Mouse (Mus musculus) thymus, adult 2 months (tissue): ENCODE data around the gene Slc27a3.

Experiments used
- CTCF ChIP-seq: fragments of 200-500 bp; IDR thresholded peaks from 2 replicates; pipeline ENCODE4 v1.5.1; 2012; ENCODE audit warnings: mild to moderate bottlenecking, control low read depth, low read length, moderate library complexity, borderline replicate concordance; ENCODE audit not compliant: control insufficient read depth, poor library complexity, insufficient read depth; ENCODE audit errors: extremely low read depth
- POLR2A ChIP-seq: fragments of 200-500 bp; IDR thresholded peaks from 2 replicates; pipeline ENCODE4 v1.6.1; 2012; ENCODE audit warnings: mild to moderate bottlenecking, low read length, control low read depth, moderate library complexity; ENCODE audit not compliant: control insufficient read depth, poor library complexity, insufficient read depth; ENCODE audit errors: extremely low read depth

DNA sequence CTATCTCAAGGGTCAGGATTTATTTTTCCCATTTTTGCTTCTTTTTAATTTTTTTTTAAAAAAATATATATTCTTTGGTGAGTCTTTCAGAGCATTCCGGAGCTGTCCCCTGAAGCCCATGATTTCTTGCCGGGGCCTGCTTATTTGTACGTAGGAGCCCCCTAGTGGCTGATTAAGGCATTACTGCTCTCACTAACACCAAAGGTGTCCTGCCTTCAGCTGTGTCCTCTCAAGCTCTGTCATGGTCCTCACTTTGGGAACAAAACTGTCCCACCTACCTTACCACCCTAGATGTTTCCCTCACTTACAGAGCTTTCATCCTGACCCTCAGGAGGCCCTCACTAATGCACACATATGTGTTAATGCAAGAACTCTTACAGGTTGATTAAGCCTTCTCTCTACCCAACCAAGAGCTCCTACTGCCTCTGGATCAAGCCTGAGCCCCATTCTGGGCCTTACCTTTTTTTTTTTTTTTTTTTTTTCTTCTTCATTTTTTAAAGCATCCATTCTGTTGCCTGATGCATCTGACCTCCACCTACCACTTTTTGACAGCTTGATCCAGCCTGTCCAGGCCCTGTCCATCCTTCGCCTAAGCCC is 16.2 kb downstream of the Slc27a3 start:
- TF ChIP-seq CTCF (no peak), POLR2A (no peak)
